Mouse (Mus musculus): ENCODE data around the gene Tpi1.
"Not testable (repeated sequence)": the region's sequence is repeated elsewhere in the genome, so short reads cannot be mapped to it uniquely, and the experiment has no call there.

Tpi1 gene

DNA sequence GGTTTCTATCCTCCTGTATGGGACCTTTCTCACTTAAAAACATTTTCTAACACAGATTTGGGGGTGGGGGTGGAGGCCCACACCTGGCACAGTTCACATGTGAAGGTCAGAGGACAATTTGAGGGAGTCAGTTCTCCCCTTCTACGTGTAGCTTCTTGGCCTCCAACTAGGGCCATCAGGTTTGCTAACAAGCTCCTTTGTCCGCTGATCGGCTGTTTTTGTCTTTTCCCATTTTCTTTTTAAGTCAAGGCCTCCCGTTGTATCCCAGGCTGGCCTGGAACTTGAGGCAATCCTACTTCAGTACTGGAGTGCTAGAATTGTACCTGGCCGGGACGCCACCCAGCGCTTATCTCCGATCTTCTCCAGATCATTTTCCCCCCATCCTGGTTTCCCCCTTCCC lies 17.6 kb upstream of the Tpi1 start:
- DNase-seq (ENCODE audit: extremely low read depth, insufficient read length, low spot score) = no peak

GRCm38 (mm10) chr6:124831199-124831598 lies 17.1 kb upstream of the Tpi1 start:
- not testable (repeated sequence) for DNase-seq (ENCODE audit: extremely low read depth, insufficient read length, low spot score)

DNA sequence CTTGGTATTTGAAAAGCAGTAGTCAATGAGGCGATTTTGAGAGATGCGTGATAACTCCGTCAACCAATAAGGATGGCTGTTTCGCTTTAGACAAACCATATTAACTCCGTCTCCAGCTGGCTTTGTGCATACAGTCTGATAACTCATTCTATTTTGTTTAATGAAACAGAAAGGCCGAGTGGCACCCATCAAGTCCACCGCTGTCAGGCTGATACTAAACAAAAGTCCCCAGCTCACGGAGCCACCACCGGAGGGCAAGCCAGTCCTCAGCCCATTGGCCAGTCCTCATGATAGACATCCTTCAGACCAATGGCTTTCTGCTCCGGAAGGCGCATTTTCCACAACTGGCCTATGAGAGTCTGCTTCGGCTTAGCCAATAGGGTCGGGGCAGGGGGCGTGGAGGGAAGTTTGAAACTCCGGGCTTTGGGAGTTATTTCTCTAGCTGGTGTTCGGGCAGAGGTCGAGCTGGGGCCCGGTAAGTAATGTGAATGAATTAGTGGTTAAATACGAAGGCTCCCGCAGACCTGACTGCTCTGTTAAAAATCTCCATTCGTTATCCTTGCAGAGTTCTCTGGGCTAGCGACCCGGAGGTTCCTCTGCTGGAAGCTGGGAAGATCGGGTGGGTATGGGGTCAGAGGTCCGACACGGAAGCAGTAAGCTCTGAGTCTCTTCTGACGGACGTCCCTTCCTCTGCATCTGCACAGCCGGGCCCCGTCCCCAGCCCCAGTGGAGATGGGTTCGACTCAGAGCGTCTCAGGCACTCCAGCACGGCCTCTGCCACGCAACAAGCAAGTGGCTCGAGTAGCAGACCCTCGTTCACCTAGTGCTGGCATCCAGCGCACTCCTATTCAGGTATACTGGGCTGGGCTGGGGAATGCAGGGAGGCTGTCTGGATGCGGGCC lies 16.0 kb upstream of the Tpi1 start:
- peak; percentile 79 for DNase-seq (ENCODE audit: extremely low read depth, insufficient read length, low spot score)

DNA sequence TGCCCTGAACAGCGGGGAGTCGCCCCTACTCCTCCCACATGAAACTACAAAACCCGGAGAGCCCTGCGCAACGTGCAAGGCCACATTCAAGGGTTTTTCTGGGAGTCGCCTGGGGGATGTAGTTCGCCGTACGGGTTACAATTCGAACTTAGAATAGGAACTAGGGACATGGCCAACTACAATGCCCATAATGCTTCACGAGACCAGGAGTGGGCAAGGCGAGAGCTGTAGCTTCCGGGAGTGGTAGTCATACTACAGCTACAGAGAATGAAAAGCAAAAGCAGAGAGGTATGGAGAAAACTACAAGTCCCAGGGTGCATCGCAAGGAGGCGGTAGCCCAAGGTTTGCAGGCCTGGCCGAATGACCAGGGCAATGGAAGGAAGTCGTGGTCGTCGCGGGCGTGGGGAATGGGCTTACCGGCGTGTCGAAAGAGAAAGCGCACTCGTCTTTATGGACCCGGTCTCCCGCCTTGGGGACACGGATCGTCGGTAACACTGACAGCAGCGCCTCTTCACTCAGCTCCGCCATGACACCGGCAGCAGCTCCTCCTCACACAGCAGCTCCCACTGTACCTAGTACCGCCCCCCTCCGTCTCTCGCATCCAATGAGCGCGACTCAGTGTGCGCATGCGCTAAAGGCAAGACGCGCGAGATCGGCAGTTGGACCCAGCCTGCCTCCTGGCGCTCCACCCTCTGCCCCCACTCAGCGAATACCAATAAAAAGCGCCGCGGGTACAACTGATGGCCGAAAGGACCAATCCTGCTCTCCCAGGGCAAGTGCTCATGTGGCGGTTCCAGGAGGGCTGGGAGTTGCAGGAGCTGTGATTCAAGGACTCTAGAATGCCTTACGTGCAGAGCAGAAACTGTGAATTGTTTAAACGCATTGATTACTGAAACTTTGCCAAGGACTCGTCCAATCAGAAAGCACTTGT lies 15.0 kb upstream of the Tpi1 start, which contains the start of the genes Usp5 and Cdca3:
Gene Usp5, minus strand, starts transcription at position 617 of the 931 bp plus-strand sequence.
Gene Cdca3, plus strand, starts transcription at position 680 of the 931 bp plus-strand sequence.
- peak; percentile 99 for DNase-seq (ENCODE audit: extremely low read depth, insufficient read length, low spot score)

- DNase-seq (ENCODE audit: extremely low read depth, insufficient read length, low spot score) = peak; percentile 75
Observed at GRCm38 (mm10) chr6:124828101-124828592, 14.1 kb upstream of the Tpi1 start.

- DNase-seq (ENCODE audit: extremely low read depth, insufficient read length, low spot score) = no peak
Observed at GRCm38 (mm10) chr6:124822049-124822448, 8.0 kb upstream of the Tpi1 start.

- DNase-seq (ENCODE audit: extremely low read depth, insufficient read length, low spot score) = no peak
Observed at GRCm38 (mm10) chr6:124820891-124821290, 6.8 kb upstream of the Tpi1 start.

DNA sequence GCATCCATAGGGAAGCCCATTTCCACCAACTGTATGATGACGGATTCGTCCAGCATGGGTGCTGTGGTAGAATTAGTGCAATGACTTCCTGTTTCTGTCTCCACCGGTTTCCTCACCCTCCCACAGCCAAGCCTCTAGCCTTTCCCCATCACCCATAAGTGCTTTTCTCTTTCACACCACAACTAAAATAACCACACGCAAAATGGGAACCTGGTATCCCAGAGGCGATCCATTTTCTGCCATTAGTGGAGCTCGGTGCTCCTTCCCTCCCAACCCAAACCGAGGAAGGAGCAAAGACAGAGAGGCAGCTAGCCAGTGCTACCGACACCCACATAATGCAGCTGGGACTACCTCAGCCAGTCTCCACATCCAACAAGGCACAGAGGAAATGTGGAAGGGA lies 3.9 kb upstream of the Tpi1 start:
- DNase-seq (ENCODE audit: extremely low read depth, insufficient read length, low spot score) = no peak

DNA sequence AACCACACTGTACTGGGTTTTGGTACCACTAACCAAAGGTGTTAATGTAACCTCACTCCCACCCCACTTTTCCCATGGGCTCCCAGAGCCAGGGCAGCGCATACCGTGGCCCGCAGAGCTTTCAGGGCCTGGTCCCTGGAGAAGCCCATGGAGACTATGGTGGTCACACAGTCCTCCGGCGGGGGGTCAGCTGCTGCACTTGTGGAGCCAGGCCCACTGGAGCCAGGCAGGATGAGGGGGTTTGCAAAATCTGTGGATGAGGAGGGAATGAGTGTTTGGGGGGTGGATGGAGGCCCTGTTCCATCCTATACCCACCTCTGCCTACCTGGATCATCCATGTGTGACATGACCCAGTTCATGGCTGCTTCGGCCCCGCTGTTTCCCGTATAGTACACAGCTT lies 3.5 kb upstream of the Tpi1 start:
- no peak for DNase-seq (ENCODE audit: extremely low read depth, insufficient read length, low spot score)

DNA sequence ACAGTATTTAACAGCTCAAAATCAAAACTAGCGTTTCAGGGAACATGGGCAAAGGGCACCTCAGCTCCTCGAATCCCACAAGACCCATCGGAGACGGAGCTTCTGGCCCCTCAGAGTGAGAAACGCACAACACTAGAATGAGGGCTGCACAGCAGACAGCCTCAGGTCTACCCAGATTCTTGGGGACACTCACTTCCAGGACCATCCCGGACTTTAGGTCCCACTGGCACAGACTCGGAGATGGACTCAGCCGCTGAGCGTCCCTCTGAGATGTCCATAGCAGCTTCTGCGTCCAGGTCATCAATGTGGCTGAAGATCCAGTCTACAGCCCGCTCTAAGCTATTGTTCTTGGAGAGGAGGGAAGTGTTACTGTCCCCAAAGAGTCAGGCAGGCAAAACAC lies 3.0 kb upstream of the Tpi1 start:
- no peak for DNase-seq (ENCODE audit: extremely low read depth, insufficient read length, low spot score)

DNA sequence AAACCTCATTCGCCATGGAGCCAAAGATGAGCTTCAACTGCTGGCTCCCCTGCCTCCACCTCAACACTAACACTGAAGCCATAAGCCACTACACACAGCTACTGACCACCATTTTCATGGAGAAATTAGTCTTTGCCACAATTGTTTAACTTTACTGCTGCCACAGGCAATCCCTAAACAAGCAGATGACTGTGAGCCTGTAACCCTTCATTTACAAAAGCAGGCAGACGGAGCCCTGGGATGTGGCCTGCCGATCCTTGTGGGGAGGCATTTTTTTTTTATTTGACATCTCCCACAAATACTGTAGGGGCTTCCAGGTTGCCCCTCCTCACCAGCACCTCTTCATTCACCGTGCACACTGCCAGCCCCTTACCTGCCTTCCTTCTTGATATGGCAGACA lies 2.5 kb upstream of the Tpi1 start:
- DNase-seq (ENCODE audit: extremely low read depth, insufficient read length, low spot score) = no peak

DNA sequence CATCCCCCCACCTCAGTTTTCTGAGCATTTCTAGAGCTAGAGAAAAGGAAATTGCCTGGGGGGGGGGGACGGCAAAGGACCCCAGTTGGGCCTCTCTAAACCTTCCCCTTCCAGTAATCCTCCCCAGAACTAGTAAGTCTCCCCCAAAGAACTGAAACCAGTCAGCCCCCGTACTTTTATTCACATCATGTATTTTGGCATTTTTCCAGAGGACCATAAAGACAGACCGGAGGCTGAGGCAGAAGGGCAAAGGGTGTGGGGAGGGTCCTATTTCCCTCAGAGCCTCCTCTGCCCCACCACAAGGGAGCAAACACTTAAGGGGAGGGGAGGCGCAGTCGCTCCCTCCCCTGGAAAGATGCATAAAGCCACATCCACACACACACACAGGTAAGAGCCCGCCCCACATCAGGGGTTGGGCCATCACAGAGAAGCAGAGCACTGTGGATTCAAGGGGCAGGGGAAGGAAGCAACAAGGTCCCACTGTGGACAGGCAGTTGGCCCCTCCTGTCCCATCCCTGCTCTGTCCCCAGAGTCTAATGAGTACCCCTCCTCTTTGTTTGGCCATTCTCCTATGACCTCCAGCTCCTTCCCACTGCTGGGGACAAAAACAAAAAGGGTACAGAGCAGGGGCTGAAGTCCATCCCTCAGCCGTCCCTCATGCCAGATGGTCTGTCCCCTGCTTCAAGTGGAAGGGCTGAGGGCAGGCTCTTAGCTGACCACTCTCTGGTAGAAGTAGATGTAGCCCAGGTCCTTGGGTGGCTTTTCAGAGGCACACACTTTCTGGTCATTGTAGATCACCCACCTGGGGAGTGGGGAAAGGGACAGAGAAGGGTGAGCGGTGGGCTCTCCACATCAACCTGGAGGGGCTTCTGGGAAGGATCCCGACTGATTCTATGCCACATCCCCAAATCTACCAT lies 1.0 kb upstream of the Tpi1 start:
- no peak for DNase-seq (ENCODE audit: extremely low read depth, insufficient read length, low spot score)

DNA sequence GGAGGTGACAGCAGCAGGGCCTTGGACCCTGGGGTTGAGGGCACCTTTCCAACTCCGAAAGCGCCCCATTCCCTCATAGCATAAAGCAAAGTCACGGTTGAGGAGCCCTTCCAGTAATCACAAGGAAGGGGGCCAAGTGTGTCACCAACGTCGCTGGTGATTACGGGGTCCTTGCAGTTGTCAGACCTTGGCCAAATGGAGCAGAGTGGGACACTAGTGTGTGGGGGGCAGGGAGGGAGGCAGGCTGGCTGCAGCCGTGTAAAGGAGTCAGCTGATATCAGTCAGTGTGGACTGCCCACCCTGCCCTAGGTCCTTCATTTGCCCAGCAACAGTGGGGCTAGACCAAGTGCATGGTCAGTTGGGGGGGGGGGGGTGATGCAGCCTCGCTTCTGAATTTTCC lies 352 bp upstream of the Tpi1 start:
- no peak for DNase-seq (ENCODE audit: extremely low read depth, insufficient read length, low spot score)

GRCm38 (mm10) chr6:124813496-124813895 lies 600 bp downstream of the Tpi1 start:
- DNase-seq (ENCODE audit: extremely low read depth, insufficient read length, low spot score) = peak; percentile 78

DNA sequence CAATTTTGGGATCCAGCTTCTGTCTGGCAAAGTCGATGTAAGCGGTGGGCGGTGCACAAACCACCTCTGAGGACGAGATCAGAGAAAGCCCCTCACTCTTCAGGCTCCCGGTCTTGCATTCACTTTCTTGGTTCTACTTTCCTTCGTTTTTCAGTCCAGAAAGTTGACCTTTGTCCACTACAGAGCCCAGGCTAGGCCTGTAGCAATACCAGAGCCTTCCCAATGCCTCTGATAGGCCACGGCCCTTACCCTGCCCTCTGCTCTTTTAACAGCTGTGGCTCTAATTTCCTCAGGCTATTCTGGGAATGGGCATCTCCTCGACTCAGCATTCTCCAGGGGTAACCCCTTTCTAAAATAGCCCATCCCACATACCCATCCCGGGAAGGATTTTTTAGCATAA lies 1.2 kb downstream of the Tpi1 start:
- no peak for DNase-seq (ENCODE audit: extremely low read depth, insufficient read length, low spot score)

- DNase-seq (ENCODE audit: extremely low read depth, insufficient read length, low spot score) = no peak
Observed at GRCm38 (mm10) chr6:124811701-124812560, 2.2 kb downstream of the Tpi1 start.

- DNase-seq (ENCODE audit: extremely low read depth, insufficient read length, low spot score) = no peak
Observed at GRCm38 (mm10) chr6:124811403-124811665, 2.8 kb downstream of the Tpi1 start.

GRCm38 (mm10) chr6:124810566-124811402 lies 3.3 kb downstream of the Tpi1 start:
- not testable (repeated sequence) for DNase-seq (ENCODE audit: extremely low read depth, insufficient read length, low spot score)

Measured in 3134 (cell line).